Mouse (Mus musculus): ENCODE measurements around the gene Gm9844. TPM values are rescaled to one million over a fixed set of nuclear protein-coding genes. Genes with fewer than 3 reads are reported as not detected.
"Not testable (repeated sequence)": the region's sequence is repeated elsewhere in the genome, so short reads cannot be mapped to it uniquely, and the experiment has no call there.

Gm9844 gene
- polyA plus RNA-seq (2015; fragmentation: Nextera tagmentation; extraction: Ambion mirVana) = 35.5 and 48.2 TPM in 2 replicates

DNA sequence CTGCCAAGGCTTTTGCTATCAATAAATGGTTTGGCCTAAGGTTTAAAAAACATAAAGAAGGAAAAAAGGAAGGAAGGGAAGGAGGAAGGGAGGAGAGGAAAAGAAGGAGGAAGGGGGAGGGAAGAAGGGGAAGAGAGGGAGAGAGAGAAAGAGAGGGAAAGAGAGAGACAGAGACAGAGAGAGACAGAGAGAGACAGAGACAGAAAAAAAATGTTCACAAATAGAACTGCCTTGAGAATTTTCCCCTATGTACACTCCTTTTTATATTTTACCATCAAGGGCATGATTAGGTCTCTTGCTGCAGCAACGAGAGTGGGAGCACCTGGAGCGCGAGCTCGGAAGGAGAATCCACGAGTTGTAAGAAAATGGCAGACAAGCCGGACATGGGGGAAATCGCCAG lies at the start of gene Gm9844:
Gene Gm9844, plus strand, starts transcription at position 301 of the 400 bp plus-strand sequence.
- Histone ChIP-seq H3K27ac (replicated peaks) (no peak within 1 kb of the TSS), H3K9ac (no peak within 1 kb of the TSS), H3K4me3 (no peak within 1 kb of the TSS), H3K4me1 (replicated peaks) (no peaks in the 10 kb centered on the region), H3K4me2 (no peak within 1 kb of the TSS), H3K9me3 (no peaks in the 10 kb centered on the region), H3K36me3 (no peaks in the 10 kb centered on the region), H3K27me3 (no peaks in the 10 kb centered on the region)
- no peak for ATAC-seq (ENCODE audit: low read depth)
- WGBS = 86% methylated on average over 7 of the region's 7 CpGs

DNA sequence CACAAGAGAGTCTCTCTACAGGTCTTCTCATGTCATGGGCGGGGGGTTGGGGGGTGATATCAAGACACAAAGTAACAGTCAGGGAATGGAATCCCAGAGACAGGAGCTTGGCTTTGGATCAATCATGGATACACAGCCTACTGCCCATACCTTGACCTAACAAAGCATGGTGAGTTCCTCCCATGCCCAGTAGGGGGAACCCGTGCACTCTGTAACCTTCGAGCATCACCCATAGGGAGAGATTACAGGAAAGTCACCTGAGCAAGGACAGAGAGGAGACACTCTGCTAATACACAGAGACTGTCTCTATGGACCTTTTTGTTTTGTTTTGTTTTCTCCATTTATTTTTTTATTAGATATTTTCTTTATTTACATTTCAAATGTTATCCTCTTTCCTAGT lies 44.5 kb upstream of the Gm9844 start:
- Histone ChIP-seq H3K9ac (no peak overlapping the region), H3K27ac (replicated peaks) (no peak overlapping the region), H3K4me2 (no peak overlapping the region), H3K27me3 (no peaks in the 10 kb centered on the region), H3K4me3 (no peak overlapping the region), H3K36me3 (no peaks in the 10 kb centered on the region), H3K9me3 (no peaks in the 10 kb centered on the region), H3K4me1 (replicated peaks) (no peaks in the 10 kb centered on the region)
- ATAC-seq (ENCODE audit: low read depth) = peak; percentile 76; the same call in 1 of the 2 replicates
- 0% methylated on average over 3 of the region's 3 CpGs for WGBS

DNA sequence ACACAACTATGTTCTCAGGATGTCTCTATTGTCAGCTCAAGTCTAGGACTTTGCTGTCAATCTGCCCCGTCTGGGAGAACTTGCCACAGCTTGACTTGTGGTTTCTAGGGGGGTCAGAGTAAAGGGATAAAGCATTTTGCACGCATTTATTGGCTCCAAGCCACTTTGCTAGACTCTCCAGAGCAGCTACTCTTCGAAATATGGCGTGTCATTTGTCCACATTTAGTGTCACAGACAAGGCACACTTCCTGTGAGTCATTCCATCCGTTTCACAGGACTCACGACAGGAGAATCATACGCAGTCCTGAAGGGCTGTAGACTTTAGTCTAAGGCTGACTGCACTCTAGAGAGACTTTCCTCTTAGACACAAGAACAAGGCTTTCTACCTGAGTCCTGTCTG lies 37.6 kb upstream of the Gm9844 start:
- no peak overlapping the region for H3K9ac ChIP-seq
- no peaks in the 10 kb centered on the region for H3K27me3 ChIP-seq
- no peaks in the 10 kb centered on the region for H3K4me1 ChIP-seq (replicated peaks)
- WGBS = 71% methylated on average over 7 of the region's 7 CpGs
- H3K4me3 ChIP-seq = no peak overlapping the region
- ATAC-seq (ENCODE audit: low read depth) = no peak
- H3K27ac ChIP-seq (replicated peaks) = no peak overlapping the region
- no peaks in the 10 kb centered on the region for H3K36me3 ChIP-seq
- no peak overlapping the region for H3K4me2 ChIP-seq
- H3K9me3 ChIP-seq = no peaks in the 10 kb centered on the region

DNA sequence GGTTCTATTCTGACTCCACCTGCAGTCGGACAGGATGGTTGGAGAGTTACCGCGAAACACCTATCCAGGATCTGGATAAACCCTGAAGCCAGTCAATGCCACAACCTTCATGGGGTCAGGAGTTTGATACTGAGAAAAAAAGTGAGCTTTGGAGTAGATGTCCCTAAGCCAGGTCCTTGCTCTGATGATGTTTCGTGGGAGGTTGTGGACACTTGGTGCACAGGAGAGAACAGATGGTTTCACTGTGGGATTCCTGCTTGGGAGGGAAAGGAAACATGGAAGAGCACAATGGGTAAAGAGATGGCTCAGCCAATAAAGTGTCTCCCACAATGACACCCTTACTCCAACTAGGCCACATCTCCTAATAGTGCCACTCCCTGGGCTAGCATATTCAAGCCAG lies 34.8 kb upstream of the Gm9844 start:
- Histone ChIP-seq H3K27me3 (no peaks in the 10 kb centered on the region), H3K9ac (no peak overlapping the region), H3K4me2 (no peak overlapping the region), H3K4me3 (no peak overlapping the region), H3K27ac (replicated peaks) (no peak overlapping the region), H3K36me3 (no peaks in the 10 kb centered on the region), H3K9me3 (no peaks in the 10 kb centered on the region), H3K4me1 (replicated peaks) (no peaks in the 10 kb centered on the region)
- no peak for ATAC-seq (ENCODE audit: low read depth)
- WGBS = 89% methylated on average over 4 of the region's 4 CpGs

DNA sequence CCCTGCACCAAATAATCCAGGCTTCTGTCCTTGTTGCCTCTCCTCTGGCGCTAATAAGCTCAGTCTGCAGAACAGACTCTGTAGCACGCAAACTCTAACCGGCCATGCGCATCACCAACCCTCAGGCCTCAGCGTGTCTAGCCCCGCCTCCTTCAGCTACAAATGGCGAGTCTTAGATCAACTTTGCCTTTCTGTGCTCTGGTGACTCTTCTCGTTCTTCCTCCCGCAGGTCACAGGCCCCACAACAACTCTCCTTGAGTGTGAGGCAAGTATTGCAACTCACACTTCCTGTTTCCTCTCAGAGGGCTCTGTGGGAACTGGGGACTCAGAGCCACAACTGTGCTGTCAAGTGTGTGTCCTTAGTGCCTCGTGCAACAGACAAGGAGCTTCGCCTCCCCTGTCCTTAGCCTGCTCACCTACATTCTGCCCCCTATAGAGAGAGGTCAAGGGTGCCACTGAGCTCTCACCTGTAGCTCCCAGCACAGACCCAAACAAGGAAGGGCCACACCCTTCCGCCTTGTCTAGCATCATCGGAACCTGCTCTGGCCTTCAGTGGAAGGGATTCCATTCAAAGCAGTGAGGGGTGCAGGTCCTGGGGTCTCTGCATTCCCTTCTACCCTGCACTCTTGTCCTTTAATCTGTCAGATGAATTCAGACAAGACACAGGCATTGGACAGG lies 23.1 kb upstream of the Gm9844 start:
- not testable (repeated sequence) for H3K9ac ChIP-seq; H3K27ac ChIP-seq (replicated peaks); H3K9me3 ChIP-seq; H3K4me3 ChIP-seq; H3K4me2 ChIP-seq; H3K4me1 ChIP-seq (replicated peaks); ATAC-seq (ENCODE audit: low read depth); H3K36me3 ChIP-seq; H3K27me3 ChIP-seq
- WGBS = 73% methylated on average over 12 of the region's 13 CpGs

DNA sequence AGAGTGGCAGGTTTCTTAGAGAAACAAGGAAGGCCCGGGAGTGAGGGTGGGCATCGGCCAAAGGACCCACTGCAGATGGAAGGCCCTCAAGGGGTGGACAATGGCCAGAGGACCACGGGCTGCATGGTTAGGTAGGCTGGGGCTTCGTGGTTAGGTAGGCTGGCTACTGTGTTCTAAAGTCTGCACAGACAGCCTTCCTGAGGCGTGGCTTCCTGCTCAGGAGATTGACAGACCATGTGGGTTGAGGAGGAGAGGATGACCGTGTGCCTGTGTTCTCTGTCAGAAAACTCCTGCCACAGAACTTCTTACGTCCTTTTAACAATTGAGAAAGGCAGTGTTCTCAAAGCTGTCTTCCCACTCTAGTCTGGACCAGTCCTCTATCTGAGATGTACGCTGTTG lies 22.6 kb upstream of the Gm9844 start:
- Histone ChIP-seq H3K27me3 (no peaks in the 10 kb centered on the region), H3K27ac (replicated peaks) (no peak overlapping the region), H3K36me3 (no peaks in the 10 kb centered on the region), H3K9ac (no peak overlapping the region), H3K4me3 (no peak overlapping the region), H3K4me1 (replicated peaks) (no peaks in the 10 kb centered on the region), H3K9me3 (no peaks in the 10 kb centered on the region), H3K4me2 (no peak overlapping the region)
- ATAC-seq (ENCODE audit: low read depth) = no peak
- 85% methylated on average over 8 of the region's 8 CpGs for WGBS

DNA sequence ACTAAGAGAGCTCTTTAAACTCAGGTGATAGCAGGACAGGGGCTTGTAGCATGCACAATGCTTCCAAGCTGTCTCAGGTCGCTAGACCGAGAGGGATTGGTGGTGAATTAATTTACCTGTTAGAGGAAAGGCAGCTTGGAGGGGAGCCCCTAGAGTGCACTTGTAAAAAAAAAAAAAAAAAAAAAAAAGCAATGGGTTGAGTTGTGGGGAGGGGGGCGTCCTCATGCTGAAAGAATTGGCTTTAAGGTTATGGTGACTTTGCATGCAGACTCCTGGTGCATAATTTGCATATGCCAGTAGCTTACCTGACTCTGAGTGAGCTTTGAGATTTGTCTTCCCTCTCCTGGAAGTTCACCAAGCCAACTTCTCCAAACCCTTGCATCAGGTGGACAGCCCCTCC lies 21.7 kb upstream of the Gm9844 start:
- Histone ChIP-seq H3K36me3 (no peaks in the 10 kb centered on the region), H3K27me3 (no peaks in the 10 kb centered on the region), H3K4me1 (replicated peaks) (no peaks in the 10 kb centered on the region), H3K27ac (replicated peaks) (no peak overlapping the region), H3K4me3 (no peak overlapping the region), H3K9ac (no peak overlapping the region), H3K9me3 (no peaks in the 10 kb centered on the region), H3K4me2 (no peak overlapping the region)
- no peak for ATAC-seq (ENCODE audit: low read depth)
- 77% methylated on average over 3 of the region's 3 CpGs for WGBS

DNA sequence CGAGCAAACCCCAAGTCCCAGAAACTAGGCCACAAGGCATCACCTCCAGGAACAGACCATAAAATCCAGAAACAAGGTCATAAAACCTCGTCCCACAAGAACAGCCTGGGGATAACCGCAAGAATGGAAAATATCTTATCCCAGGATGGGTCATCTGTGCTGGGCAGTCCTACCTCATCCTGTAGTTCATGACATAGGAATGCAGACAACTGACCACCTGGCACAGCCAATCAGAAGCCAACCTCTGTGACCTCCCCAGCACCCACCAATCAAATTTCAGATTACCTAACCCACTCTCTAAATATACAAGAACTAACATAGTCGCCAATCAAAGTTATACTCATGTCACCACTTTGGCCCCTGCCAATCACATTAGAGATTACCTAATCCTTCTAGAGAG lies 21.0 kb upstream of the Gm9844 start:
- ATAC-seq (ENCODE audit: low read depth) = no peak
- WGBS = 62% methylated on average over 4 of the region's 4 CpGs
- H3K27ac ChIP-seq (replicated peaks) = no peak overlapping the region

DNA sequence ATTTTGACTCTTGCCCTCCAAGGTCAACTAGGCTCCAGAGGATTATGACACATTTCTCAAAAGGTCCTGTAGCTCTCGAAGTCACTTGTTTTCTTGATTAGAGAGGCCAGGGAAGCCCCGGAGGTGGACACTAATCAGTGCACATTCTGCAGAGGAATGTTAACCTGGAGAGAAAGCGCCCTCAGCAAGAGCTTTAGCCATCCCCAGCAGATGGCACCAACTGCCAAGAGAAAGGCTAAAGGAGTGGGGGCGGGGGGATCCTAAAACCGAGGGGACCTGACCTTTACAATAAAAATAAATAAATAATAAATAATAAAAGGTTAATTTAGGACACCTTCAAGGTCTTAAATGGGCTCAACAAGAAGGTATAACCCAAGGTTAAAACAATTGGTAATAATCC lies 17.9 kb upstream of the Gm9844 start:
- Histone ChIP-seq H3K9me3 (no peaks in the 10 kb centered on the region), H3K27me3 (no peaks in the 10 kb centered on the region), H3K4me1 (replicated peaks) (no peaks in the 10 kb centered on the region), H3K4me2 (no peak overlapping the region), H3K4me3 (no peak overlapping the region), H3K9ac (no peak overlapping the region), H3K27ac (replicated peaks) (no peak overlapping the region), H3K36me3 (no peaks in the 10 kb centered on the region)
- no peak for ATAC-seq (ENCODE audit: low read depth)
- WGBS = 41% methylated on average over 5 of the region's 5 CpGs

More for the DNA sequence above, 21.0 kb upstream of the Gm9844 start:
- H3K9me3 ChIP-seq = no peaks in the 10 kb centered on the region
- no peak overlapping the region for H3K4me3 ChIP-seq
- H3K27me3 ChIP-seq = no peaks in the 10 kb centered on the region
- H3K4me1 ChIP-seq (replicated peaks) = no peaks in the 10 kb centered on the region
- no peaks in the 10 kb centered on the region for H3K36me3 ChIP-seq
- no peak overlapping the region for H3K9ac ChIP-seq
- no peak overlapping the region for H3K4me2 ChIP-seq

DNA sequence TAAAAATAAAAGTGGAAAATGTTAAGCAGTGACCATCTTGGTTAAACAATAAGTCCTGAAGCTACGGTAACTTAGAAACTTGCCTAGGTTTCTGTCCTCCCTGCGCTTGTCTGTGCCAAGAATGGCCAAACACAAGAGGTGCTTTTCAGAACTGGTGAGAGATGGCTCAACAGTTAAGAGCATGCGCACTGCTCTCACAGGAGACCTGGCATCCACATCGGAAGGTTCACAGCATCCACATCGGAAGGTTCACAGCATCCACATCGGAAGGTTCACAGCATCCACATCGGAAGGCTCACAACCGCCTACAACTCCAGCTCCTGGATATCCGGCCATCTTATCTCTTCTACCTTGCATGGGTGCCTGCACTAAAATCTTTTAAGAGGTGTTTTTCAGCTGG lies 16.8 kb upstream of the Gm9844 start:
- Histone ChIP-seq H3K36me3 (no peaks in the 10 kb centered on the region), H3K9ac (no peak overlapping the region), H3K27ac (replicated peaks) (no peak overlapping the region), H3K4me3 (no peak overlapping the region), H3K4me1 (replicated peaks) (no peaks in the 10 kb centered on the region), H3K9me3 (no peaks in the 10 kb centered on the region), H3K4me2 (no peak overlapping the region), H3K27me3 (no peaks in the 10 kb centered on the region)
- ATAC-seq (ENCODE audit: low read depth) = no peak
- 82% methylated on average over 9 of the region's 9 CpGs for WGBS

DNA sequence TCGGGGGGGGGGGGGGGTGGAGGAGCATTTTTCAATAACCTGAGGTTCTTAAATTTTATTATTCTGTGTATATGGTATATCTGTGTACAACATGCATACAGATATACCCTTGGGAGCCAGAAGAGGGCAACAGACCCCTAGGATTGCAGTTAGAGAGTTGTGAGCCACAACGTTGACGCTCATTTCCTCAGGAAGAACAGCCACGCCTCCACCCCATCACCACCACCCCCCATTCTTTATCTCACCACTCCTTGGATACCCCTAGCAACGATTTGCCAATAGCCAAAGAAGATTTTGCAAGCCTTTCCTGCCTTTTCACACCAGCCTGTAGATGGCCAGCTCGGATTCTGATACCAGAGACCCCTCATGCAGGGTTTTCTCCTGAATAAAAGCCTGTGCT lies 16.3 kb upstream of the Gm9844 start:
- no peaks in the 10 kb centered on the region for H3K9me3 ChIP-seq
- 10% methylated on average over 6 of the region's 6 CpGs for WGBS

DNA sequence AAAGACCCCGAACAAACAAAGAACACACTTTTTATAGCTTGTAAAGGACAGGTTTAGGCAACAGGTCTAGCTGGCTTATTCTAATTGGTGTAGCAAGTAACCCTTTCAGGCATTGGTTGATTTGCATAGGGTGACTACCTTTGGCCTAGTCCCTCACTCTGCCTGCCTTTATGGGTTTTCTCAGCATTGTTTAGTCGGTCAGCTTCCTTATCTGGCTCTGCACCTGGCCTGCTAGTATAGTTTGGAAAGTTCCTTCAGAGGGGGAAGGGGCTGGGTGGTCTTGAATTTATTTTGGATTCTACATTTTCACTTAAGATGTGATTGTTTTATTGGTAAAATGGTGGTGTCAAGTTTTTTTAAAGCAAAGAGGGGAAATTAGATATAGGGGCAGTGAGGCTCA lies 15.4 kb upstream of the Gm9844 start:
- not testable (repeated sequence) for H3K36me3 ChIP-seq; H3K4me2 ChIP-seq; H3K4me1 ChIP-seq (replicated peaks); ATAC-seq (ENCODE audit: low read depth); H3K9me3 ChIP-seq; H3K4me3 ChIP-seq; H3K9ac ChIP-seq; H3K27me3 ChIP-seq; H3K27ac ChIP-seq (replicated peaks)
- WGBS = 28% methylated on average over 2 of the region's 2 CpGs

More for the DNA sequence above, 16.3 kb upstream of the Gm9844 start:
- Histone ChIP-seq H3K4me2 (no peak overlapping the region), H3K27ac (replicated peaks) (no peak overlapping the region), H3K27me3 (no peaks in the 10 kb centered on the region), H3K36me3 (no peaks in the 10 kb centered on the region), H3K4me1 (replicated peaks) (no peaks in the 10 kb centered on the region), H3K9ac (no peak overlapping the region), H3K4me3 (no peak overlapping the region)
- no peak for ATAC-seq (ENCODE audit: low read depth)

DNA sequence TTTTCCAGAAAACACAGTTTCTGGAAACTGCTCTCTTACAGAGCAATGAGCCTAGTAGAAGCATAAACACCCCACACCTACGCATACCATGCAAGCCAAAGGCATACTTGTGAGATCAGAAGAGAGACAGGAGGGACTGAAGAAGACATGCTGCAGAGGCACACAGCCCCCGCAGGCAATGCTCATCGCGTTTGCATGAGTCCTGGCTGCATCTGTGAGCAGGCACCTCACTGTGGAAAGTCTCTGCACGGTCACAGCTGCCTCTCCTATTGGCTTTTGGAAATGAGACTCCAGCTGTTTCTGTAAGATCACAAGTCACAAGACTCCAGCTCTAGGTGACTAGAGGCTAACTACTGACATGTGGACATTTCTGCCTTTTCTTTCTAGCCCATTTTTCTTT lies 11.9 kb upstream of the Gm9844 start:
- Histone ChIP-seq H3K4me1 (replicated peaks) (no peaks in the 10 kb centered on the region), H3K9me3 (no peaks in the 10 kb centered on the region), H3K27ac (replicated peaks) (no peak overlapping the region), H3K27me3 (no peaks in the 10 kb centered on the region), H3K4me2 (no peak overlapping the region), H3K36me3 (no peaks in the 10 kb centered on the region), H3K9ac (no peak overlapping the region), H3K4me3 (no peak overlapping the region)
- no peak for ATAC-seq (ENCODE audit: low read depth)
- 36% methylated on average over 5 of the region's 5 CpGs for WGBS

Data from neural tube, embryonic 13.5 days (tissue).